Mouse (Mus musculus): Measurements from ENCODE around the gene Ubxn7.
"Not testable (repeated sequence)": the region's sequence is repeated elsewhere in the genome, so short reads cannot be mapped to it uniquely, and the experiment has no call there.

Gene Ubxn7

GRCm38 (mm10) chr16:32332040-32332555 is at the start of gene Ubxn7:
Gene Ubxn7 (plus strand): TSS chr16:32332257.
- DNase-seq (ENCODE audit: low spot score in 2 of 2): peak; percentile 93 to 94

- DNase-seq (ENCODE audit: low spot score in 2 of 2): no peak
These were observed 49.4 kb upstream of the Ubxn7 start for GRCm38 (mm10) chr16:32282608-32283007.

DNA sequence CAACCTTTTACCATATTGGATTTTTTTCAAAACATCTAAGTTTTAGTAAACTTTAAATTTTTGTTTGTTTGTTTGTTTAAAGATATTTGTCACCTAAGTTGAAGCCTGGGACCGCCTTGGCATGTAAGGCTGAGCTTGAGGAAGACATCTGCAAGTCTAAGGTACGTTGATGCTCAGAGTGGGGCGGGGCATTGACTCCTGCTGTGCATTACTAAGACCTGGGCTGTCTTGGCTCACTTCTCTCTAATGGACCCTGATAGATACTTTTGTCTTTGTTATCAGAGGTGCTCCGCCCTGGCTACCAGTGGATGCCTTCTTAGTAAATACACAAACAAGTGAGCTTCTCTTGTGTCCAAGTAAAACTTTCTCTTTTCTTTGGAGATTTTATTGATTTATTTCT is 40.2 kb upstream of the Ubxn7 start:
- no peak for DNase-seq (ENCODE audit: low spot score in 2 of 2)

- DNase-seq (ENCODE audit: low spot score in 2 of 2): not testable (repeated sequence)
These were observed 32.4 kb upstream of the Ubxn7 start for GRCm38 (mm10) chr16:32299617-32300016.

GRCm38 (mm10) chr16:32303046-32303445 is 29.0 kb upstream of the Ubxn7 start:
- no peak for DNase-seq (ENCODE audit: low spot score in 2 of 2)

DNA sequence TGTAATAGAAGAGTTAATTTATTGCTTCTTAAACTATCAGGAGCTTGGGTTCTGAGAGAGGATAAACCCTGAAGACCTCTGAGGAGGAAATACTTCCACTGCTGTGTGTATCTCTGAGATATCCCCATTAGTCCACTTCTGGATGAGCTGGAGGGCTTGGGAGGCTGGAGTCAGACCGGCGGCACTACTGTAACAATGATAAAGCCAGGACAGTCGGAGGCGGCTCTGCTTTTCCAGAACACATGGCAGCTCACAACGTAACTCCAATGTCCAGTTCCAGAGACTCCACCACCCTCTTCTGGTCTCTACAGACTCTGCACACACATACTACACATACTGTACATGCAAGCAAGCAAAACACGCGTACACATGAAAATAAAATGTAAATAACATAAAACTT is 28.2 kb upstream of the Ubxn7 start:
- no peak for DNase-seq (ENCODE audit: low spot score in 2 of 2)

DNA sequence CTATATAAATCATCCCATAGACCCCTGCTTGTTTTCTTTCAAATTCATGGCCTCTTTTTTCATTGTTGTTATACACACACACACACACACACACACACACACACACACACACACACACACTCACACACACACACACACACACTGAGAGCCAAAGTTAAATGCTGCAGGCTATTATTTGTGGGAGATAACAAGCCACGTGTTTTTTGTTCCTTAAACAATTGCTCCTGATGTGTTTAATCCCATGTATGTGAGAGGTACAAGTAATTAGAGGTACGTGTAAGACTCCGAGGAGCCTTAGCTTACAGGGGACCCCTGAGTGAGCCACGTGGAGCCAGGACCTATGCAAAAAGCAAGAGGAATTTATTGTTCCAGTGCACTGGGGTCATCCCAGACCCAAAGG is 20.1 kb upstream of the Ubxn7 start:
- no peak for DNase-seq (ENCODE audit: low spot score in 2 of 2)

DNA sequence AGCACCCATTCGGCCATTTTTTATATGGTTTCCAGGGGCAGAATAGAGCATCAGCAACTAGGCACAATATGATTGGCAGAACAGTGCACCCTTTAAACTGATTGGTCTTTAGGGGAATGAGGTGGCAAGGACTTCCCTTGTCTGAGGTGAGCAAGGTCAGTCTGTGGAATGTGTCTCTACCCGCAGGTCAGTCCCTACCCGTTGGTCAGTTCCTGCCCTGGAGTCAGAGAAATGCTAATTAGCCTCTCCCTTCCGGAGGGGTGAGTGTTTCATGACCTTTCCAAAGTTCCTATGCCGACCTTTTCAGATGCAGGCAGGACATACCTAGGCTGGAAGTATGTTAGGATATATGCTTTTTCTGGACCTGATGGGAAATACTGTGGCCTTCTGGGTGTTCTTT is 19.7 kb upstream of the Ubxn7 start:
- DNase-seq (ENCODE audit: low spot score in 2 of 2): no peak

- DNase-seq (ENCODE audit: low spot score in 2 of 2): no peak
These were observed 19.2 kb upstream of the Ubxn7 start for GRCm38 (mm10) chr16:32312859-32313258.

GRCm38 (mm10) chr16:32316601-32317000 is 15.5 kb upstream of the Ubxn7 start:
- DNase-seq (ENCODE audit: low spot score in 2 of 2): no peak

DNA sequence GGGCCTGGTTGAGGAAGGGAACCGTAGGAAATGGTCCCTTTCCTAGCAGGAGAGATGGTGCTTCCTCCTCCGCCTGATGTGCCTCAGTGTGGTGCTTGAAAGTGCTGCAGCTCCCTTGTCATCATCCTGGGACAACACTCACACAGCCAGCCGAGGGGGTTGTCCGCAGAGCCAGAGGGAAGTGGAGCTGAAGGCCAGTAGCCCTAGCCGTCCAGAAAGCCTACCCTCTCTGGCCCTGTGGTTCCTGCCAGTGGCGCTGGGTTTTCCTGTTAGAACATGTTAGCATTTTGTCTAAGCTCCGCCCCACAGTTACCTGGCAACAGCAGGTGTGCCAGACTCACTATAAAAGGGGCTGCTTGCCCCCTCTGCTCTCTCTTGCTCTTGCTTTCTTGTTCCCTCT is 8.1 kb upstream of the Ubxn7 start:
- DNase-seq (ENCODE audit: low spot score in 2 of 2): no peak

DNA sequence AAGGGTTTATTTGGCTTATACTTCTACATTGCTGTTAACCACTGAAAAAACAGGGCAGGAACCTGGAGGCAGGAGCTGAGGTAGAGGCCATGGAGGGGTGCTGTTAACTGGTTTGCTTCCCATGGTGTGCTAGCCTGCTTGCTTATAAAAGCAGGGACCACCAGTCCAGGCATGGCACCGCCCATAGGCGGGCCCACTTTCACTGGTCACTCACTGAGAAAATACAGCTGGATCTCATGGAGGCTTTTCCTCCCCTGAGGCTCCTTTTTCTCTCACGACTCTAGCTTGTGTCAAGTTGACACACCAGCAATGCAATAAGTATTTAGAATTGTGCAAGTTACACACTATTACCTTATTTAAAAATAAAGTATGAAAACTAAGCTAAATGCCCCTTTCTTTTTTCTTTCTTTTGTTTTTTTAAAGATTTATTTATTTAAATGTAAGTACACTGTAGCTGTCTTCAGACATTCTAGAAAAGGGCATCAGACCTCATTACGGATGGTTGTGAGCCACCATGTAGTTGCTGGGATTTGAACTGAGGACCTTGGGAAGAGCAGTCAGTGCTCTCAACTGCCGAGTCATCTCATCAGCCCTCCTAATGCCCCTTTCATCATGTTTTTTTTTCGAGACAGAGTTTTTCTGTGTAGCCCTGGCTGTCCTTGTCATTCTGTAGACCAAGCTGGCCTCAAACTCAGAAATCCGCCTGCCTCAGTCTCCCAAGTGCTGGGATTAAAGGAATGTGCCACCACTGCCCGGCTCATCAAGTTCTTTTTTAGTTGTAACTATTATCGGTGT is 984 bp upstream of the Ubxn7 start:
- DNase-seq (ENCODE audit: low spot score in 2 of 2): no peak

DNA sequence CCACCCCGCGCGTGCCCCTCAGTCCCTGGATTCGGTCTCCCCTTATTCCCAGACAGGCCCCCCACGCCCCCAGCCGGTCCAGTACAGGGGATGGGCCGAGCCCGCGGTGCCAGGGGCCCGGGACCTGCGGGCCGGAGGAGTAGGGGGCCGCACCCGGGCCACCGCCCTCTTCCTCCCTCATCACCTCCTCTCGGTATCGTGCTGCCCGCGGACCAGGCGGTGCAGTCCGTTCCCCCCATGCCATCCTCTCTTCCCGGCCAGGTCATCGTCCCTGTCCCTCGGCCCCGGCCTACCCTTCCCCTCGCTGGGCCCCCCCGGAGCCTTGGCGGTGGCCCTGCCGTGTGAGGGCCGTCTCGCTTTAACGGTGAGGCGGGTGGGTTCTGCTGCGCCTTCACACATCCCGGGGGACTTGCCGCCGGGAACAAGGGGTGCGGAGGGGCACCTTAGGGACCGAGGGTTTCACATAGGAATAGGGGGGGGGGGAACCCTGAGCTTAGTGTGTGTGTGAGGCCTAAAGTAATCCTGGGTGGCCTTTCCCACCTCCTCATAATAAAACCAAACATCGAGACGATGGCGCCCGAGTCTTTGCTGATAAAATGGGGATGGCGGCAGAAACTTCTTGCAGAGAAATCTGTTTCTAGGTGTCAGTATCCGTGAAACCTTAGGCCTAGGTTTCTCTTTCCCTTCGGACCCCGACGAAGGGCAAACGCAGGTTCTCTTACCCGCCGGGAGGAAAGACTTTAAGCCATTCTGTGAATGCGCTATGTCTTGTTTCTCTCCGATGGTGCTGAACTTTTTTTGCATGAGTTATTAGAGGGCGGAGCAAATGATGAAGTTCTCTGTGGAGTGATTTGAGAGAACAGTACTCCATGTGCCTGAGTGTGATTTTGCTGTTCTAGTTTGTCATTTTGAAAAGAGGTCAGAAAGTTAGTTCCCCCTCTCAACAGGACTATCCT is 777 bp downstream of the Ubxn7 start:
- DNase-seq (ENCODE audit: low spot score in 2 of 2): peak; percentile 7 to 12

DNA sequence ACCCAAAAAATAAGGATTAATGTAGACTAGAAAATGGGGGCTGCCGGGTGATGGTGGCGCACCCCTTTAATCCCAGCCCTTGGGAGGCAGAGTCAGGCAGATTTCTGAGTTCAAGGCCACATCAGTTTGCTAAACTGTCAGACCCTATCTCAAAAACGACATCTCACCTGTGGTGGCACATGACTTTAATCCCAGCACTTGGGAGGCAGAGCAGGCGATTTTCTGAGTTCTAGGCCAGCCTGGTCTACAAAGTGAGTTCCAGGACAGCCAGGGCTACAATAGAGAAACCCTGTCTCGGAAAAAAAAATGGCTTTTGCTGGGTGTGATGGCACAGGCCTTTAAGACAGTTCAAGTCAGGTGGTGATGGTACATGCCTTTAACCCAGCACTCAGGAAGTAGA is 3.1 kb downstream of the Ubxn7 start:
- no peak for DNase-seq (ENCODE audit: low spot score in 2 of 2)

- DNase-seq (ENCODE audit: low spot score in 2 of 2): no peak
These were observed 4.1 kb downstream of the Ubxn7 start for GRCm38 (mm10) chr16:32336026-32336780.

DNA sequence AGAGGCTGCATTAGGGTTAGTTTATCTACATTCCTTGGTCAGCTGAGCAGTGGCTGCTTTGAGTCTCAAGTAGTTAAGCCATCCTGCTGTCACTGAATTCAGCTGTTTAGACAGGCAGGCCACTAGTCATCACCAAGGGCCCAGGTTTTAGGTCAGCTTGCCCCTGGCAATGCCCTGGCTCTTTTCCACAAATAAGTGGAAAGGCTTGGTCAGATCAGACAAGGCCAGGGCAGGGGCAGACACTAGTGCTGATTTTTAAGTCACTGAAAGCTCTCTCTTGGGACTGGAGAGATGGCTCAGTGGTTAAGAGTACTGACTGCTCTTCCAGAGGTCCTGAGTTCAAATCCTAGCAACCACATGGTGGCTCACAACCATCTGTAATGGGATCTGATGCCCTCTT is 4.9 kb downstream of the Ubxn7 start:
- no peak for DNase-seq (ENCODE audit: low spot score in 2 of 2)

DNA sequence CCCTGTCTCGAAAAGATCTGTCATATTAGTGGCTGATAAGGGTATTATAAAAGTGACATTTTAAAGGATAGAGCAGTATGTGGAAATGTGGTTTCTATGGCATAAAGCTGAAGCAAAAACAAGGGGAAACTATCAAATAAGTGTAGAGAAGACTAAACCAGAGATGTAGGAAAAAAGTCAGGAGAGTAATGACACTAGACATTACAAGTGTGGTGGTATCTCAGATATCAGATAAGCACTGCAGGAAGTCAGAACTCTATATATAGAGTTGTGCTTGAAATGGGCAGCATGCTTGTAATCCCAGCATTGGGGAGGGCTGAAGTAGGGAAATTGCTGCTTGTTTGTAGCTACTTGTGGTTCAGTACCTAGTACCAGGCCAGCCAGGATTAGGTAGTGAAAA is 8.4 kb downstream of the Ubxn7 start:
- DNase-seq (ENCODE audit: low spot score in 2 of 2): no peak

DNA sequence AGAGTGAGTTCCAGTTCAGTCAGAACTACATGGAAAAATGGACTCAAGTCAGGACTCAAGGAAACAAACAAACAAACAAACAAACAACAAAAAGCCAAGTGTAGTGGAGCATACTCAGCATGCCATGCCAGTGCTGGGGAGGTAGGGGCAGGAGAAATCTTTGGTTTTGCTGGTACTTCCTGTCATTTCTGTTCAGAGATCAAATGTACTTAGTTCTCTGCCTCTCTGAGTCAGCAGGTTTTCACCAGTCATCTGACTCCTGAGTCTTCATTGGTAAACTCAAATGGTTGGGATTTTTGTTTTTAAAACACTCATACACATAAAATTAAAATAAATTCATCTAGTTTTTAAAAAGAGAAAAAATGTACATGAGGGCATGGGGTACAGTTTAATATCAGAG is 13.5 kb downstream of the Ubxn7 start:
- DNase-seq (ENCODE audit: low spot score in 2 of 2): no peak

- DNase-seq (ENCODE audit: low spot score in 2 of 2): no peak
These were observed 18.7 kb downstream of the Ubxn7 start for GRCm38 (mm10) chr16:32350776-32351175.

DNA sequence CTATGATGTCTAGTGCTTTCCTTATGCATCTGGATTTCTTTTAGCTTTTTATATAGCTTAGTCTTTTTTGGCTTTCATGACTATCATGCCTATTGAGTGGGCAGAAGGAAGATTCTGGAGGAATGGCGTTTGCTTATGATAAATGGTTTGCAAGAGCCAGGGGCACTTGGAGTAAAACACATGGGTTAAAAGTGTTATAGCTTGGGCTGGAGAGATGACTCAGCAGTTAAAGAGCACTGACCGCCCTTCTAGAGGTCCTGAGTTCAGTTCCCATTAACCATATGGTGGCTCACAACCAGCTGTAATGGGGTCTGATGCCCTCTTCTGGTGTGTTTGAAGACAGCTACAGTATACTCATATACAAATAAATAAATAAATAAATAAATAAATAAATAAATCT is 31.5 kb downstream of the Ubxn7 start:
- DNase-seq (ENCODE audit: low spot score in 2 of 2): no peak

DNA sequence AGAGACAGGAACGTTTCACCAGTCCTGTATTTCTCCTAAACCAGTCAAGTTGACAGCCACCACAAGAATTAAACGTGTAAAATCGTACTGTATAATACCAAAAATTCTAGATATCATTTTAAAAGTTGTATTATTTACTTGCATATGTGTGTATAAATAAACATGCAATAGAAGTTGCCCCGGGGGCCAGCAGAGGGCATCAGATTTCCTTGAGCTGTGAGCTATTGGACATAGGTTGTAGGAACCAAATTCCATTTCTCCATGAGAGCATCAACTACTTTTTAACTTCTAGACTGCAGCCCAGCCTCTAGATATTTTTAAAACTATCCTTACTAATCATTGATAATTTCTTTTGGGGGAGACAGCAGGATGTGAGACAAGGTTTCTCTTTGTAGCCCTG is 39.3 kb downstream of the Ubxn7 start:
- DNase-seq (ENCODE audit: low spot score in 2 of 2): peak in 1 of 2 experiments; percentile 7

DNA sequence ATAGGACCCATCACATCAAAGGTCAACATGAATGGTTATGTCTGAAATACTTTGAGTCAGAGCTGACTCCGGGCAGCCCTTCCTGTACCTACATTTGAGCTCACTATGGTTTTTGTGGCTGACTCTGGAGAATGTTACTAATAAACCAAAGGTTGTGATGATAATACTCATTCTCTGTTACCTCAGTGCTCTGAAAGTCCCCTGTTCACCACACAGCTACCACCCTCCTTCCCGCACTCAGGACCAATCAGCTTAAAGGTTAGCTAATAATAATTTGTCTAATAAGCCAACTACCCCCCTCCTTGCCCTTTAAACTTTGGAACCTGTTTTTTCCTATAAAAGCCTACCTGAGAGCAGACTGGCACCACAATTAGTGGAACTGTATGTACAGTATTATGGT is 47.5 kb downstream of the Ubxn7 start:
- no peak for DNase-seq (ENCODE audit: low spot score in 2 of 2)

All from right cerebral cortex, postnatal 36 days (tissue).